Mouse (Mus musculus): ENCODE data around the gene Higd1c.
"Not testable (repeated sequence)": the region's sequence is repeated elsewhere in the genome, so short reads cannot be mapped to it uniquely, and the experiment has no call there.

Higd1c gene

DNA sequence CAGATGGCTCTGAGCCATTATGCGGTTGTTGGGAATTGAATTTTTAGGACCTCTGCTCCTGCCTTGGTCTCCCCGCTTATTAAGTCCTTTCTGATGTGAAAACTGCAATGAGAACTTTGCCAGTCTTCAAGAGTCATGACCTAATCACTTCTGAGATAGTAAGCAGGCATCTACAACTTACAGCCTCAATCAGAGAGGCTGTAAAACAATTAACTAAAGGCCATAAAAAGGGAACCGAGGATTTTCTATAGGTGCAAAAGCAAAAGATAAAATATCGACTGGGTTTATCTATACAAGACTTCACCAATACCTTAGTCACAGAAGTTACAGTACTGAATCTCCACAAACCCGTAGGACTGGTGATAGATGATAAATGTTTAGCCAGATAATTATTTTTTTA is 8.5 kb upstream of the Higd1c start:
- DNase-seq (ENCODE audit: low spot score): no peak

DNA sequence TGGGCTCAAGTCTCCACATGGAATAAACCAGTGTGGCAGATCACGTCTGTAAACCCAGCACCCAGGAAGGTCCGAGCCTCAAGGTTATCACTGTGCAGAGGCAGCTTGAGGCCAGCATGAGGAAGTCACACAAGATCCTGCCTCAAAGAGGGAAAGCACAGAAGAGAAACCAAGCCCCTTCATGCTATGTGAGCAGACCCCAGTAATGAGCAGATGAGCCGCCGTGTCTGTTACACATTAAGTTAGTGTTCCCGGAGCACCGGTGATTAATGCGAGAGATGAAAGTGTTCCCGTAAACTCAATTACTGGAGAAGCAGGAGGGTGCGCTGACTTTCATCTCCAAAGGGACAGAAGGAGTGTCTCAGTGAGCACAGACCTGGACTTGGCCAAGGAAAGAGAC is 1.6 kb downstream of the Higd1c start:
- not testable (repeated sequence) for DNase-seq (ENCODE audit: low spot score)

DNA sequence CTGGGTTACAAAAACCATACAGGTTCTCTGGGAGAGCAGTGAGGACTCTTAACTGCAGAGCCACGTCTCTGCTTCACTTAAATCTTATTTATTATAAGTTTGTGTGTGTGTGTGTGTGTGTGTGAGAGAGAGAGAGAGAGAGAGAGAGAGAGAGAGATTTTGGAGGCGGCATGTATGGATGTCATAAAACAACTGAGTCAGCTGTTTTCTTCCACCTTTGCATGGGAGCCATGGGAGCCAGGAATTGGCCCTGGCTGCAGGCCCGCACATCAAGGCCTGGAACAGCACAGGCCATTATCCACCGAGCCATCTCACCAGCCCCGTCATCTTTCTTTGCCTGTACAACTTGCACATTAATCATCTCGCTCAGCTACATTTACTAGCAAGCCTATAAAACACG is 2.8 kb downstream of the Higd1c start:
- no peak for DNase-seq (ENCODE audit: low spot score)

DNA sequence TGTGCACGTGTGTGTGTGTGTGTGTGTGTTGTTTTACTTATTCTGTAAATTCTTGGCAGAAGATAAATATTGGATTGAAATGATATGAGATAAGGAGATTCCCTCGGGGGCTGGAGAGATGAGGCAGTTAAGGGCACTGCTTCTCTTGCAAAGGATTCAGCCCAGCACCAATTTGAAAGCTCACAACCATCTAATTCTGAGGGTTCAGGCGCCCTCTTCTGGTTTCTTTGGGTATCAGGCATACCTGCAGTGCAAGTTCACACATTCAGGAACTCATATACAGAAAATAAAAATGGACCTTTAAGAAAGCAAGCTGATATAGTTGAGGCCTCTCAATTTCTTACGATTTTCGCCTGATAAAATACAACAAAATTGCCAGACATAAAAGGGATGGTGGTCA is 10.7 kb downstream of the Higd1c start:
- DNase-seq (ENCODE audit: low spot score): no peak

DNA sequence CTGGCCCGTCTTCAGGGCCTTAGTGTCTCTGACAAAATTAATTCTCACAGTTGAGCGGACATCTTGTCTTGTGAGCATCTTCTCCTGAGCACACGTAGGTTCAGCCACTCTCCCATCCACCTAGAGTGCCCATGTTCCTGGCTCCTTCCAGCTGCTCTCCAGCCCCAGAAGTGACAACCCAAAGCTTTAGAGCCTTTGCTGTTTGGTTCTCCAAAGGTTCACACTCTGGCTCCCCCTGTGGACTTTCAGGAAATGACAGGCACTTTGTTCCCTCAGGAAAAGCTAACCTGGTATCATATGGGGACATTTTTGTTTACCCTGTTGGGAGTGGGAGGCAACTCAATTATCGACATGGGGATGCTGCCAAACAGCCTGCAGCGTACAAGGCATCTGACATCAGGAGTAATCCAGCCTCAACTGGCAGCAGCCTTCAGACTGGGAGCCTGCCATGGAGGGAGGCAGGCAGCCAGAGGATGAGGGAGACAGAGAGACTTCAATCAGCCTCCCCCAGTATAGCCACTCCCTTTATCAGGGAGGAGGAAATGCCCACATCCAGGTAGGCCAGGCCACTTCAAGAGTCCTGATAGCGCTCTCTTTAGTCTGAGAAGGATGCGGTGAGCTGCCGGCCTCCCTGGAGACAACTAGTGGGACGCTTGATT is 13.6 kb downstream of the Higd1c start:
- not testable (repeated sequence) for DNase-seq (ENCODE audit: low spot score)

DNA sequence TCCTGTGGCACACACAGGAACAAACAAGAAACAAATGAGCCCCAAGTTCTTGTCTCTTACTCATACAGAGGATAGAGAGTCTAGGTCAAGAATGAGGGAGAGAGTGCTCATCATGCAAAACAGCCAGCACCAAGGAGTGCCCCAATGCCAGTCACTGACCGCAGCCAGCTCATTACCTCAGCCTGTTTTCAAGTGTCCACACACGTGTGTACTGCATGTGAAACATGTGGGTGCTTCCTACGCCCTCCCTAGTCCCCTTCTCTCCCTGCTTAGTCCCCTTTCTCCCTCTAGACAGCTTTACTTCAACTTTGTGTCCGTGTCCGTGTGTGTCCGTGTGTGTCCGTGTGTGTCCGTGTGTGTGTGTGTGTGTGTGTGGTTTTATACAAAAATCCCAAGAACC is 15.3 kb downstream of the Higd1c start:
- no peak for DNase-seq (ENCODE audit: low spot score)

DNA sequence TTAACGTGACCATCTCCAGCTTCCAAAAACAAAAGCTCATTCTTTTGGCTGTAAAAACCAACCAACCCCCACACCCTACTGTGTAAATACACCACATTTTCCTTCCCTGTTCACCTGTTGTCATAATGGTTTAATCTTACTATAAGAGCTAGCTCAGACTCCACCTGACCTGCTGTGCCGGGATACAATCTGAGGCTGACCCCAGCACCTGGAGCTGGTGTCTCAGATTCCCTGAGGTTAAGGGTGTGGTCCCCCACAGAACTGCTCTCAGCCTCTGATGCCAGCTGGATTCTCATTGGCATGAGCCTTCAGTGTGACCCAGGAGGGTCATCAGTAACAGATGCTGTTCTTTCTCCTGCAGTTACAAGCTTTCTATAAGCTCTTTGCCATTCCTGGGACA is 15.8 kb downstream of the Higd1c start:
- no peak for DNase-seq (ENCODE audit: low spot score)

DNA sequence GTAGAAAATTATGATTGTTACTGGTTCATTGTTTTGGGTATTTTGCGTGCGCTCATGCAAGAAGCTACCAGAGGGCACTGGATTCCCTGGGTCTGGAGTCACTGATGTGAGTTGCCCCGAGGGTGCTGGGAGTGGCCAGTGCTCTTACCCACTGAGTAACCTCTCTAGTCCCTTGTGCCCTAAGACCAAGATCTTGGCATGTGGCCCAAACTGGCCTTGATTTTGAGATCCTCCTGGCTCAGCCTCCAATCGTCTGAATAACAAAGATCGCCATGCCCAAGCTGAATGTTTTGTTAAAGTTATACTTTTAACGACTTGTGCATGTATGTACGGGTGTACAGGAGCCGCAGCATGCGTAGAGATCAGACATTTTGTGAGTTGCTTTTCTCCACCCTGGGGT is 21.4 kb downstream of the Higd1c start:
- DNase-seq (ENCODE audit: low spot score): no peak

DNA sequence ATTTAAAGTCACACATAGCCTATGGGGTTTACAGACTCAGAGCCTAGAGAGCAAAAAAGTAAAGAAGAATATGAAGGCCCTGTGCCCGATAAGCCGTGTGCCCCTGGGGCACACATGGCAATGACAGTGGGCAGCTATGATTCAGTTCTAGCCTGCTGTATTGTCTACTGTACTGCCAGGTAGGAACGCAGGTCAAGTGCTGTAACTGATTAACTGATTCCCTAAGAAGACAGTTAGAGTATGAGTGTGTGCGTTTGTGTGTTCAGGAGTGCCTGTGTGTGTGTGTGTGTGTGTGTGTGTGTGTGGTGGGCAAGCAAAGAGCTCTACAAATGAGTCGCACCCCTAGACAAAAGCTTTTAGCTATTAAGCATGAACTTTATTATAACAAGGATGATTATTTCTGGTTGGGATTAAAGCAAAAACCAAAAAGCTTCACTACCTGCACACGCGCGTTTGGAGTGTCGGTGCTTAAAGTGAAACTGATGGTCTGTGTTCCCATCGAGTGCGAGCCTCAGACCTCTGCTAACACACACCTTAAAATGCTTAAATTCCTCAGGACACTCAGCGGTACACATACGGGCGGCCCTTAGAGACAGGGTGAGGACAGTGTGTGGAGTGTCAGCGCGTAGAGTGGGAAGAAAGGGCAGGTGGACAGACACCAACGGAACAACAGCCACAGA is 23.3 kb downstream of the Higd1c start:
- no peak for DNase-seq (ENCODE audit: low spot score)

DNA sequence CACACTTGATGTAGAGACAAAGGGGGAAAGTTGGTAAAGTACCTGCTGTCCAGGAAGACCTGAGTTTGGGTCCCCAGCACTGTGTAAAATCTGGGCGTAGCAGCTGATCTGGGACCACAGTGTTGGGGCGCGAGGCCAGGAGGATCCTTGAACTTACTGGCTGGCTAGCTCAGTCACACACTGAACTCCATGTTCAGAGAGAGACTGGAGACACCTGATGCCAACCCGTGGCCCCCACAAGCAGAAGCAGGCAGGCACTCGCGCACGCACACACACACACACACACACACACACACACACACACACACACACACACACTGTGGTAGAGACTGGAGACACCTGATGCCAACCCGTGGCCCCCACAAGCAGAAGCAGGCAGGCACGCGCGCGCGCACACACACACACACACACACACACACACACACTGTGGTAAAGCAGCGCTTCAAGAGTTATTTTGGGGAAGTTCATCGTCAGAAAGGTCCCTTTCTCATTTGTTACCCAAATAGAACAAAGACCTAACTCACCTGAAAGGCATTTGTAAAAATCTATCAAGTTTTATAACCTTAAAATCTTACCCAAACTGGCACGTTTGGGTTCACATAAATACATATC is 24.0 kb downstream of the Higd1c start:
- DNase-seq (ENCODE audit: low spot score): no peak

DNA sequence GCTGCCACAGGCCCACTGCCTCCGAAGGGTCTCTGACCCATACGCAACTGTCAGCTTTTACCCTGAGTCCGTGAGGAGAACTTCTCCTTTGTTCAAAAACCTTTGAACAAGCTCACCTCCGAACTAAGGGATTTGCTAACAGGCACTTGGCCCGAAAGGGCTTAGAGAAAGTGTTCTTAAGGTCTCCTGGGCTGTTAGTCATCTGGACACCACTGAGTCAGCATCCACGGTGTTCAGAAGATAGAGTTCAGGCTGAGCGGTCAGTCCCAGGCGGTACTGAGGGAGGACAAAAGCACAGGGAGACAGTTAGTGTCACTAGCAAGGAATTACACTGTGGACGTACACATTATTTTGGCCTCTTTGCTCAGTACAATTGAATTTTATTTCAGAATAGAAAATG is 24.5 kb downstream of the Higd1c start:
- no peak for DNase-seq (ENCODE audit: low spot score)

DNA sequence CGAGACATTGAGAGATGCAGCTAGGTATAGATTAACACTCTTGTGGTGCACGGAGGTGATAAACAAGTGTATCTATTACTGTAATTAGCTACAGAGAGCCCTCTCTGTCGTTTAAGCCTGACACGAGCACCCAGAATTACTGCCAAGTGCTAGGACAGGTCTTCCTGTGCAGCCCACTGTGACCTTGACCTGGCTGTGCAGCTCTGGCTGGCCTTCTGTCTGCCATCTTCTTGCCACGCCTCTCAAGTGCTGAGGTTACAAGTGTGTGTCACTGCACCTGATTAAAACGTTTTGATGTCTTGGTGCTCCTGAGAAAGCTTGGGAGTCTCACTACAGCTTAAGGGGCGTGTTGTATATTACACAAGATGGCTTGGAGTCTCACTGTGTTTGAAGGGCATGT is 26.7 kb downstream of the Higd1c start:
- DNase-seq (ENCODE audit: low spot score): no peak

DNA sequence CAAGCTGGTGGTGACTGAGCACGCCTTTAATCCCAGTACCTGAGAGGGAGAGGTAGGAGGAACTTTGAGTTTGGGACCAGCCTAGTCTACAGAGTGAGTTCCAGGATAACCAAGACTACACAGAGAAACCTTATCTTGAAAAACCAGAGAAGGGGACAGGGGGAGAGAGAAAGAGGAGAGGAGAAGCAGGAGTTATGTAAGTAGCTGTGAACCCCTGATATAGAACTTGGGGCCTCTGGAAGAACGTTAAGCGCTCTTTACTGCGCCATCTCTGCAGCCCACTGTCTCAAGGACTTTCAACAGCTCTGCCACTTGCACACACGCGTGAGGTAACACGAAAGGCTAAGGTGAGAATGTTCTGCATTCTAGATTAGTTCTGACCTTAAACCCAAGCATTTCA is 27.3 kb downstream of the Higd1c start:
- no peak for DNase-seq (ENCODE audit: low spot score)

DNA sequence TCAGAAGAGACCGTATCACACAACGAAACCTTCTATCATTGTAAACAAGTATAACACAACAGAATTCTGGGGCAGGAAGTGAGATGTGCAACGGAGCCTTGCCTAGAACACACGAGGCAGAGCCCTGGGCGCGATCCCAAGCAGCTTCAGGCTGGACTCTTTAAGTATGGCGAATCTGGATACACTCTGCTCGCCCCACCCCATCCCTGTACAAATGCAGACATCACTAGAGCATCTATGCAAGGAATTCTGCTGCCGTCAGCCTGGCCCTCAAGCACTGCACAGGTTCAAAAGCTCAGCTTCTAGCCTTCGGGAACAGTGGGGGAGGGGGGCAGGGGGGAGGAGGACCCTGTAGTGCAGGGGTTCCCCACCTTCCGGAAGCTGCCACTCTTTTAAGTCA is 28.7 kb downstream of the Higd1c start:
- DNase-seq (ENCODE audit: low spot score): no peak

DNA sequence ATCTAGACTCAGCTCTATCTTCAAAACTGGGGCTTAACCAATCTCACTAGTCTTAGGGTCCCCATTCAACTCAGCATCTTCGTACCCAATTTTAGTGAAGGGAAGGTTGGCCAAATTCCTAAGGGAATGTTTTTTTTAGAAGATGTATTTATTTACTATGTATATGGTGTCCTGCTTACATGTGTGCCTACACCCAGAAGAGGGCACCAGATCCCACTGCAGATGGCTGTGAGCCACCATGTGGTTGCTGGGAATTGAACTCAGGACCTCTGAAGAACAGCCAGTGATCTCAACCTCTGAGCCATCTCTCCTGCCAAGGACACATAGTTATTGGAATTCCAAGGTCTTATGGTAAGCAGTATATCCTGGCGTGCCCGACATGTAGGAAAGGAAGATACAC is 31.2 kb downstream of the Higd1c start:
- no peak for DNase-seq (ENCODE audit: low spot score)

DNA sequence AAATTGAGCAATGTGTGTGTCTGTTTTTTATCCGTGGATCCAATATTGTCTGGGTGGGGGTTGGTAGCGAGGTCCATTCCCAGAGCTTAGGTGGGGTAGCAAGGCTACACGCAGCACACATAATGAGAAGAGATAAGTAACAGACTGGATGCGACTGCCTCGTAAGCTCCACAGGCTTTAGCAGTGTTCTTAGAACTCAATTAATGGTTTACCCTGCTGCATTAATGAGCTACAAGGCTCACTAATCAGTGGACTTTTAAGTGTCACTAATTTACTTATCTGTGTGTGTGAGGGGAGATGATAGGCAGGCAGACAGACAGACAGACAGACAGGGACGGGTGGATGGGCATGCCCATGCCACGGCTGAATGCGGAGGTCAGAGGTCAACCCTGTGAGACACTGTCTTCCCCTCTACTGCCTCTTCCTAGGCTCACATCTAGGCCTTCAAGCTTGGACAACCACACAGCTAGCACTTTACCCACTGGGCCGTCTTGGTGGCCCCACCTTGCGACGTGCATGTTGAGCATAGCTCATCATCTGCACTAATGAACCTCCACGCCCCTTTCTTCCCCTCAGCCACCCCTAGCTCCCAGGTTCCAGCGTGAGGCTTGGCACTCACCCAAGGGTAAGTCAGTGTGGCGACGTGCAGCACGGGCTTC is 36.4 kb downstream of the Higd1c start:
- no peak for DNase-seq (ENCODE audit: low spot score)

DNA sequence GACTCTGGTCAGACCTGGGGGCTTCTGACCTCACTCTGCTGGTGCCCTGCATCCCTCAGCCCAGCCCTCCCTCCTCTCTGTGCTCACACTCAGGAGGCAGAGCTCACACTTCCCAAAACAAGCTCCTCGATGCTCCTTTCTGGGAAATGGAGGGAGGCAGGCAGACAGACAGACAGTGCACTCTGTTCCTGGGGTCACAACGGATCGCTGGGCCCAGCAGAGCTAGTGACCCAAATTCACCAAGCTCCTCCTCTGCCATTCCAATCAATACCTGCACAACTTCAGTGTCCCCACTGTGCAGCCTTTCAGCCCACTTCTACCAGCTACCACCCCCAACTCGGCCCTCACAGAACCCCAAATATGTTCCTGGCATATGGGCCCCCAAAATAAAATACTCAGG is 37.5 kb downstream of the Higd1c start:
- no peak for DNase-seq (ENCODE audit: low spot score)

DNA sequence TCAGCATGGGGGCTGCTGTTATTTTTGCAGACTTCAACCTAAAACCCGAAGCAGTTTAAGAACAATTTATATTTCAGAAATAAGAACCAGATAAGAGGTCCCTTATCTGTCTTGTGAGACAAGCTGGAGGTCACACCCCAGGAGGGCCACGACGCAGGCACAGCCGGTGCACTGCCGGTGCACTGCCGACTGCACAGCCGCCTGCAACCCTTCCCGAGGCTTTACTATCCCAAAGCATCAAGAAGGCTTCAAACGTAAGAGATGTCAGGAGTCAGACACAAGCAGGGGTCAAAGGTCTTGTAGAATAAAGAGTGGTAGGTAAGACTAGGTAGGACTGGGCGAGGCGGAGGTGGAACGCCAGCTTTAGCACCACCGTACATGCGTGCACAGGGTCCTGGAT is 38.0 kb downstream of the Higd1c start:
- DNase-seq (ENCODE audit: low spot score): no peak

DNA sequence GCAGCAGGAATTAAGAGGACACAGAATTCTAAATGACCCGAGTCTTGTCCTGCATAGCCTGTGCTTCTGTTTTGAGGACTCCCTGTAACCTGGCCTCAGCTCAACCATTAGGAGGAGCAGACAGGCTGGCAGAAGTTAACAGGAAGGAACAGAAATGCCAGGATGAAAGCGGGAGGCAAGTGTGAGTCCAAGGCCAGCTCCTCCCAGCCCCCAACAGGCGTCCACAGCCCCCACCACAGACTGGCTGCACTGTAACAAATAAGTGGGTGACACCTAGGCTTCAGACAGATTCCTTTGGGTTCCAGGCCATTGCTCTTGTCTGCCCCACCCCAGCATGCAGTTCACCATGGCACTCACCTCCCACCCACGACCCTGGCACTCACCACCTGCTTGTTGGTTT is 38.5 kb downstream of the Higd1c start:
- DNase-seq (ENCODE audit: low spot score): no peak

DNA sequence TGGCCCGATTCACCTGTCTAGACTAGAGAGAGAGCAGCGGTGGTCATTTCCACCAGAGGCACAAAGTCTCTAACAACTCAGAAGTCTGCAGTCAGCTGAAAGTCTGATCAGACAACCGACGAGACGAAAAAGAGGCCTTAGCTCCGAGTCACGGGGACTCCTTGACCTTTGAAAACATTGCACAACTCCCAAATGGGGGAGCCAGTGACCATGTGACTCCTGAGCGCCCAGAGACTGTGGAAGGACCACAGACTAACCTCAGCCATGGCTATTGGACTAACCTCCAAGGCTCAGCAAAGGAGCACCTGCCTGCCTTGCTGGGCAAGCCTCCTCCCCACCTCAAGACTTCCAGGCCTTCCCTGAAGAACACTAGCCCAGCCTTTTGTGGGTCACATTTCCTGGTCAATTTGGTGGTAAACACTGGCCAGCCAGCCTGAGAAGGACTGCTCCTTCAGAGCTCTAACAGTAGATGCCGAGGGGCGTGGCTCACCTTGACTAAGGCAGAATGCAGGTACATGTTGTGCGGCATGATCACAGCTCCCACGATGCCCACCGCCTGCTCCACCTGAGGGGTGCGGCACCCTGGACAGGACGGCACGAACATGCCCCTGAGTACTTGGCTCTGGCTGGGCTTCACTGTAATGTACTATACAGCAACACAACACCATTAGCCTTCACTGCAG is 39.1 kb downstream of the Higd1c start:
- no peak for DNase-seq (ENCODE audit: low spot score)

DNA sequence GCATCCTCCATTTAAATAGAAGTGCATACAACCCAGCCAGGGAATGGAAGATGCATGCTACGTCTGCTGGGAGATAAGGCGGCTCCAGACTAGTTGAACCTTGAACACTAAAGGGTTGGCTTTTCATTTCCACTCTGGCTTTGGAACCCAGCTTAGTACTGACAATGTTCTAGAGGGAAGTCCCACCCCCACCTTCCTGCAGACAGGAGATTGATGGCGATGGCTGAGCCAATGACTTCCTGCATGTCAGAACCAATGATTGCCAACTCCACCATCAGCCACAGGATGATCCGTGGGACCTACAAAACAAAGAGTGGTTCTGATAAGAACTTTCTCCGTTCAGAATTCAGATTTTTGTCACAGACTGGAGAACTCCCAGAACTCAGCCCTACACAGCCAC is 41.7 kb downstream of the Higd1c start:
- no peak for DNase-seq (ENCODE audit: low spot score)

DNA sequence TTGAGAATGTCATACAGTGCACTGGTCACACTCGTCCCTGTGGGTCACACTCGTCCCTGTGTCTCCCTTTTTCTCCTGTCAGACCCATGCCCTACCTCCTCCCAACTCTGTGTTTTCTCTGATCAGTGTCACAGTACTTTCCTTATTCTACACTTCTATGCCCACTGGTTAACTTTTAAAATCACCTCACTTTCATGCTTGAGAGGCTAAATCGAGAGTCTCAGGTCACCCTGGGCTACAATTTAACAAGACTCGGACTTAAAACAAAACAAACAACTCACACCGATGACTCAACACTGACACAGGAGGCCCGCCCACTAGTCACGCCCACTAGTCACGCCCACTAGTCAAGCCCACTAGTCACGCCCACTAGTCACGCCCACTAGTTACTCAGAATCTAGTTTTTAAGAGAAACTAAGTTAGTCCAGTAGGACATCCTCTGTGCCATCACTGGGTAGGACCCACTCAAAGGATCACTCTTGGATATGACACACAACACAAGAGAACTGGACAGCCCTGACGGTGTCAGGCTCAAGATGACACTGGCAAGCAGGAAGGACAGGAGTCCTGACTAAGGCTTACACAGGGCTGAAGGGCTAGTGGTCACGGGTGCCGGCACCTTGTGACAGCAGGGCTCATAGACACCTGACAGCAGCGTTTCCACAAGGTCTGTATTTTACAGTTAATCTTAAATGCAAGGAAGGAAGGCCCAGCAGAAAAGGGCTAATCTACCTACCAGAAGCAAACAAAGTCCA is 46.8 kb downstream of the Higd1c start:
- no peak for DNase-seq (ENCODE audit: low spot score)

All from ovary, adult 18-20 months (tissue).